Mouse (Mus musculus): ENCODE data around the gene Osbpl10. TPM values are rescaled to one million over a fixed set of nuclear protein-coding genes. Genes with fewer than 3 reads are reported as not detected.

Osbpl10 gene
- polyA plus RNA-seq, 1 experiment from 2014 or later = 2.9 TPM

DNA sequence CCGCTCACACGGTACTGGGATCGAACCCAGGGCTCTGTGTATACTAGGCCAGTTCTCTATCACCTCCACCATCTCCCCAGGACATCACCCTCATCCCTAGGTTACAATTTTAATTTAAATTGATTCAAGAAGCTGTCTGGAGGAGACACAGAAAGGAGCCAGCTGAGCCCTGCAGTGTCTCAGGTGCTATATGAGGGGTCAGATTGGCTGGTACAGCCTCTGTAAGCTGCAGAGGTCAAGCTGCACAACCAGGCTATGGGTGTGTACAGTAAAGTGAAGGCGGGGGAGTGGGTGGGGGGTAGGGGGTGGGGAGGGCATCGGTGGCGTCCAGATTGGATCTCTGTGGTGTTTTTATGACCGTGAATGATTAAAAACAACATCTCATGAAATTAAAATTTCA is 186.0 kb downstream of the Osbpl10 start:
- Histone ChIP-seq H3K4me1 (ENCODE audit: control insufficient read depth, insufficient read depth, low read length) (no peaks in the 10 kb centered on the region), H3K9me3 (replicated peaks; ENCODE audit: control insufficient read depth, low read length, poor library complexity, severe bottlenecking) (no peaks in the 10 kb centered on the region), H3K9ac (ENCODE audit: low read depth, low read length) (no peak overlapping the region), H3K4me2 (ENCODE audit: low read length) (no peak overlapping the region), H3K36me3 (ENCODE audit: control insufficient read depth, insufficient read depth, low read length) (no peaks in the 10 kb centered on the region), H3K27me3 (ENCODE audit: control insufficient read depth, insufficient read depth, low read depth, low read length) (no peaks in the 10 kb centered on the region), H3K4me3 (ENCODE audit: low read depth, low read length) (no peak overlapping the region), H3K27ac (ENCODE audit: low read length) (no peak overlapping the region)
- 0 out of 2 replicates have a peak, but pooled peaks have one; percentile 36 for ATAC-seq
- WGBS = 88% methylated on average over 7 of the region's 7 CpGs

DNA sequence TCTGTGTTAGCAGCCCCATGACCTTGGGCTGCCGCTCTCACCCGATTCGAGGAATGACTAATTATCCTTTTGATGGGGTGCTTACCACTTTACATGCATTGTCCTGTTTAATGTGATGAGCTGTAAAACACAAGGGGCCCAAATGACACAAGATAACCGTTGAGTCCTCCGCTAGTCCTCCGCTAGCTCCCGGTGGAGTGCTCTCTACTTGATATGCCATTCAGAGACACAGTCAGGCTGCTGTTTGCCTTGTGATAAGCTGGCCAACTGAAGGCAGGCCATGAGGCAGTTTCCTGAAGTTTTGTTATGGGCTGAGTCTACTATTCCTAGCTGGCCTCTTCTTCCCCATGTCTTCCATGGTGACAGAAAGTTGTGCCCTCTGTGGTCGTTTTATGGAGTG is 187.6 kb downstream of the Osbpl10 start:
- 78% methylated on average over 8 of the region's 8 CpGs for WGBS
- Histone ChIP-seq H3K27me3 (ENCODE audit: control insufficient read depth, insufficient read depth, low read depth, low read length) (no peaks in the 10 kb centered on the region), H3K4me1 (ENCODE audit: control insufficient read depth, insufficient read depth, low read length) (no peaks in the 10 kb centered on the region), H3K9me3 (replicated peaks; ENCODE audit: control insufficient read depth, low read length, poor library complexity, severe bottlenecking) (no peaks in the 10 kb centered on the region), H3K4me2 (ENCODE audit: low read length) (no peak overlapping the region), H3K36me3 (ENCODE audit: control insufficient read depth, insufficient read depth, low read length) (no peaks in the 10 kb centered on the region), H3K9ac (ENCODE audit: low read depth, low read length) (no peak overlapping the region), H3K27ac (ENCODE audit: low read length) (no peak overlapping the region), H3K4me3 (ENCODE audit: low read depth, low read length) (no peak overlapping the region)
- no peak for ATAC-seq

DNA sequence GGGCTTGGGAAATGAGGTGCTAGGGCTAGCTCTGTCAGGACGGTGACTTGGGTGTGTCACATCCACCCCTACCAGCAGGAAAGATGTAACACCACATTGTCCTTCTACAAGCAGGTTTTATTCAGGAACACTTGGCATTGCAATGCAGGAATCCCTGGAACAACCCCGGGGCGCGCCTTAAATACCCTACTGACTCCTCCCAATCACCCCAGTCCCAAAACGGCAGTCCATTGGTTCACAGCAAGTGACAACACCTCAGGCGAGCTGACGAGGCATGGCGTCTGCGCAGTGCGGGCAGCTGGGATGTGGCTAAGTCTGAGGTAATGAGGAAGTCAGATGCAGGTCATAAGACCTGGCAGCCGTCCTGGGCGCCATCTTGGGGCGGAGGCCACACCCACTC is 191.2 kb downstream of the Osbpl10 start:
- Histone ChIP-seq H3K9ac (ENCODE audit: low read depth, low read length) (no peak overlapping the region), H3K27me3 (ENCODE audit: control insufficient read depth, insufficient read depth, low read depth, low read length) (no peaks in the 10 kb centered on the region), H3K4me2 (ENCODE audit: low read length) (no peak overlapping the region), H3K4me3 (ENCODE audit: low read depth, low read length) (no peak overlapping the region), H3K4me1 (ENCODE audit: control insufficient read depth, insufficient read depth, low read length) (no peaks in the 10 kb centered on the region), H3K36me3 (ENCODE audit: control insufficient read depth, insufficient read depth, low read length) (no peaks in the 10 kb centered on the region), H3K9me3 (replicated peaks; ENCODE audit: control insufficient read depth, low read length, poor library complexity, severe bottlenecking) (no peaks in the 10 kb centered on the region), H3K27ac (ENCODE audit: low read length) (no peak overlapping the region)
- 89% methylated on average over 13 of the region's 13 CpGs for WGBS
- no peak for ATAC-seq

- Histone ChIP-seq H3K36me3 (ENCODE audit: control insufficient read depth, insufficient read depth, low read length) (no peaks in the 10 kb centered on the region), H3K4me1 (ENCODE audit: control insufficient read depth, insufficient read depth, low read length) (no peaks in the 10 kb centered on the region), H3K4me3 (ENCODE audit: low read depth, low read length) (no peak overlapping the region), H3K27ac (ENCODE audit: low read length) (no peak overlapping the region), H3K27me3 (ENCODE audit: control insufficient read depth, insufficient read depth, low read depth, low read length) (no peaks in the 10 kb centered on the region), H3K9ac (ENCODE audit: low read depth, low read length) (no peak overlapping the region), H3K4me2 (ENCODE audit: low read length) (no peak overlapping the region), H3K9me3 (replicated peaks; ENCODE audit: control insufficient read depth, low read length, poor library complexity, severe bottlenecking) (no peaks in the 10 kb centered on the region)
- 87% methylated on average over 6 of the region's 6 CpGs for WGBS
- no peak for ATAC-seq
Measured at GRCm38 (mm10) chr9:115172096-115172495, 193.7 kb downstream of the Osbpl10 start.

- no peaks in the 10 kb centered on the region for H3K4me1 ChIP-seq (ENCODE audit: control insufficient read depth, insufficient read depth, low read length)
- no peak overlapping the region for H3K27ac ChIP-seq (ENCODE audit: low read length)
- H3K4me3 ChIP-seq (ENCODE audit: low read depth, low read length) = no peak overlapping the region
- no peak overlapping the region for H3K9ac ChIP-seq (ENCODE audit: low read depth, low read length)
- H3K9me3 ChIP-seq (replicated peaks; ENCODE audit: control insufficient read depth, low read length, poor library complexity, severe bottlenecking) = no peaks in the 10 kb centered on the region
- WGBS = 82% methylated on average over 5 of the region's 5 CpGs
- no peaks in the 10 kb centered on the region for H3K36me3 ChIP-seq (ENCODE audit: control insufficient read depth, insufficient read depth, low read length)
- H3K4me2 ChIP-seq (ENCODE audit: low read length) = no peak overlapping the region
- H3K27me3 ChIP-seq (ENCODE audit: control insufficient read depth, insufficient read depth, low read depth, low read length) = no peaks in the 10 kb centered on the region
- ATAC-seq = no peak
Measured at GRCm38 (mm10) chr9:115179154-115179553, 200.8 kb downstream of the Osbpl10 start.

GRCm38 (mm10) chr9:115179935-115180334 is 201.6 kb downstream of the Osbpl10 start:
- H3K4me2 ChIP-seq (ENCODE audit: low read length) = no peak overlapping the region
- no peak overlapping the region for H3K9ac ChIP-seq (ENCODE audit: low read depth, low read length)
- H3K4me3 ChIP-seq (ENCODE audit: low read depth, low read length) = no peak overlapping the region
- no peaks in the 10 kb centered on the region for H3K36me3 ChIP-seq (ENCODE audit: control insufficient read depth, insufficient read depth, low read length)
- no peaks in the 10 kb centered on the region for H3K9me3 ChIP-seq (replicated peaks; ENCODE audit: control insufficient read depth, low read length, poor library complexity, severe bottlenecking)
- no peaks in the 10 kb centered on the region for H3K27me3 ChIP-seq (ENCODE audit: control insufficient read depth, insufficient read depth, low read depth, low read length)
- no peak overlapping the region for H3K27ac ChIP-seq (ENCODE audit: low read length)
- H3K4me1 ChIP-seq (ENCODE audit: control insufficient read depth, insufficient read depth, low read length) = no peaks in the 10 kb centered on the region
- whole genome bisulfite sequencing = 64% methylated on average over 8 of the region's 8 CpGs
- no peak for ATAC-seq

GRCm38 (mm10) chr9:115186402-115186801 is 208.0 kb downstream of the Osbpl10 start:
- no peaks in the 10 kb centered on the region for H3K4me1 ChIP-seq (ENCODE audit: control insufficient read depth, insufficient read depth, low read length)
- H3K36me3 ChIP-seq (ENCODE audit: control insufficient read depth, insufficient read depth, low read length) = no peaks in the 10 kb centered on the region
- no peaks in the 10 kb centered on the region for H3K9me3 ChIP-seq (replicated peaks; ENCODE audit: control insufficient read depth, low read length, poor library complexity, severe bottlenecking)
- ATAC-seq = no peak
- 81% methylated on average over 11 of the region's 11 CpGs for WGBS
- H3K4me2 ChIP-seq (ENCODE audit: low read length) = no peak overlapping the region
- no peak overlapping the region for H3K27ac ChIP-seq (ENCODE audit: low read length)
- no peak overlapping the region for H3K9ac ChIP-seq (ENCODE audit: low read depth, low read length)
- no peak overlapping the region for H3K4me3 ChIP-seq (ENCODE audit: low read depth, low read length)
- no peaks in the 10 kb centered on the region for H3K27me3 ChIP-seq (ENCODE audit: control insufficient read depth, insufficient read depth, low read depth, low read length)

DNA sequence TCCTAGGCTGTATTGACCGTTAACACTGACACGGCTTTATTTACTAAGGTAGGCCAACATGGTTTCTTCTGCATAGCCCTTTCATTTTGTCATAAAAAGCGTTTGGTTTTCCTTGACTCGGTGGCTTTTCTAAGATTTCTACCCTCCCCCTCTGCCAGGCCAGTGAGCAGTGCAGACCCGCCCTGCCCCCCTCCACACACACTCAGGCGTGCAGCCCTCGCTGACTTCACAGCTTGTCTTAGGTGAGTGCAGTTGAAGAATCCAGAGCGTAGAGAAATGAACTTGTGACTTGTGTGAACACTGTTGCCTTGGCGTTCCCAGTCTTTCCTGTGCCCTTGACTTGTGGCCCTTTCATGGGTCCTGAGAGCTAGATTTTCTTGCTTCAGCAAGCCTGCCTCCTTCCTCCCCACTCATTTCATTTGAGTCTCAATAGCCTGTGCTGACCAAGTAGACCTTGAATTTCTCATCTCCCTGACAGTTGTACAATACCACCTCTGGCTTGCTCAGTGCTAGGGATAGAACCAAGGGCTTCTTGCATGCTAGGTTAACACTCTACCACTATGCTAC is 212.1 kb downstream of the Osbpl10 start:
- Histone ChIP-seq H3K9ac (ENCODE audit: low read depth, low read length) (no peak overlapping the region), H3K9me3 (replicated peaks; ENCODE audit: control insufficient read depth, low read length, poor library complexity, severe bottlenecking) (no peaks in the 10 kb centered on the region), H3K27ac (ENCODE audit: low read length) (no peak overlapping the region), H3K4me1 (ENCODE audit: control insufficient read depth, insufficient read depth, low read length) (no peaks in the 10 kb centered on the region), H3K27me3 (ENCODE audit: control insufficient read depth, insufficient read depth, low read depth, low read length) (no peaks in the 10 kb centered on the region), H3K4me3 (ENCODE audit: low read depth, low read length) (no peak overlapping the region), H3K4me2 (ENCODE audit: low read length) (no peak overlapping the region), H3K36me3 (ENCODE audit: control insufficient read depth, insufficient read depth, low read length) (no peaks in the 10 kb centered on the region)
- ATAC-seq = no peak
- 82% methylated on average over 9 of the region's 9 CpGs for WGBS

GRCm38 (mm10) chr9:115192890-115193289 is 214.5 kb downstream of the Osbpl10 start:
- no peak overlapping the region for H3K9ac ChIP-seq (ENCODE audit: low read depth, low read length)
- no peak for ATAC-seq
- H3K4me2 ChIP-seq (ENCODE audit: low read length) = no peak overlapping the region
- H3K27ac ChIP-seq (ENCODE audit: low read length) = no peak overlapping the region
- H3K4me1 ChIP-seq (ENCODE audit: control insufficient read depth, insufficient read depth, low read length) = no peaks in the 10 kb centered on the region
- no peaks in the 10 kb centered on the region for H3K9me3 ChIP-seq (replicated peaks; ENCODE audit: control insufficient read depth, low read length, poor library complexity, severe bottlenecking)
- H3K36me3 ChIP-seq (ENCODE audit: control insufficient read depth, insufficient read depth, low read length) = no peaks in the 10 kb centered on the region
- no peak overlapping the region for H3K4me3 ChIP-seq (ENCODE audit: low read depth, low read length)
- 74% methylated on average over 3 of the region's 3 CpGs for WGBS
- H3K27me3 ChIP-seq (ENCODE audit: control insufficient read depth, insufficient read depth, low read depth, low read length) = no peaks in the 10 kb centered on the region

Measured in midbrain, embryonic 16.5 days (tissue).